Mouse (Mus musculus) heart, postnatal 36 days (tissue): ENCODE data around the gene Agmat. TPM values are rescaled to one million over a fixed set of nuclear protein-coding genes. Genes with fewer than 3 reads are reported as not detected.
"Not testable (repeated sequence)": the region's sequence is repeated elsewhere in the genome, so short reads cannot be mapped to it uniquely, and the experiment has no call there.

ENCODE experiments used
- DNase-seq, 2 experiments: peaks; one replicate each; pipeline ENCODE4 v3.0.0; 2021 to 2022
- intact Hi-C: fragments of 180-260 bp; cut with DNase I; formaldehyde crosslinking; loops from one replicate; pipeline ENCODE4 v1.15.1; 2025
- total RNA-seq, 2 experiments: library from RNA; stranded (reverse); gene quantifications; 2 replicates each; pipeline ENCODE4 v1.2.3; 2021

Agmat gene
- total RNA-seq, 2 experiments from 2014 or later: 0.19 TPM; not detected in 1

GRCm38 (mm10) chr4:141769501-141770160 lies 23.2 kb downstream of the Agmat start:
- no peak for DNase-seq

GRCm38 (mm10) chr4:141771823-141772222 lies 25.4 kb downstream of the Agmat start:
- intact Hi-C loops: no loop called here
- DNase-seq: no peak

More at GRCm38 (mm10) chr4:141769501-141770160, 23.2 kb downstream of the Agmat start:
- intact Hi-C loops: loop anchor here (5.0 kb wide), 1 partner anchor 47 kb away; the partner anchor contains the start of gene Ddi2

- DNase-seq, intact Hi-C loops: not testable (repeated sequence)
Measured at GRCm38 (mm10) chr4:141773019-141773418, 26.5 kb downstream of the Agmat start.

GRCm38 (mm10) chr4:141779828-141780227 lies 33.4 kb downstream of the Agmat start:
- intact Hi-C loops: no loop called here
- no peak for DNase-seq

GRCm38 (mm10) chr4:141781201-141781985 lies 34.9 kb downstream of the Agmat start:
- DNase-seq: no peak
- intact Hi-C loops: no loop called here

- no peak for DNase-seq
- intact Hi-C loops: loop anchor here (5.0 kb wide), 1 partner anchor 63 kb away; the partner anchor contains the start of gene Ddi2
Measured at GRCm38 (mm10) chr4:141784835-141785234, 38.4 kb downstream of the Agmat start.

GRCm38 (mm10) chr4:141786141-141786540 lies 39.7 kb downstream of the Agmat start:
- intact Hi-C loops: loop anchor here (5.0 kb wide), 1 partner anchor 64 kb away; the partner anchor contains the start of gene Ddi2
- DNase-seq: no peak

- intact Hi-C loops: loop anchor here (5.0 kb wide), 1 partner anchor 65 kb away; the partner anchor contains the start of gene Ddi2
- DNase-seq: no peak
Measured at GRCm38 (mm10) chr4:141787046-141787445, 40.6 kb downstream of the Agmat start.

- DNase-seq: no peak
- intact Hi-C loops: loop anchor here (5.0 kb wide), 1 partner anchor 65 kb away; the partner anchor contains the start of gene Ddi2
Measured at GRCm38 (mm10) chr4:141787462-141787861, 41.0 kb downstream of the Agmat start.

- intact Hi-C loops: loop anchor here (2.0 to 10.0 kb wide), 4 partner anchors 67 to 645 kb away; partner anchors contain the start of genes Ddi2, Fbxo42 and Tmem82
- DNase-seq: no peak
Measured at GRCm38 (mm10) chr4:141789564-141790218, 43.2 kb downstream of the Agmat start.

- peak; percentile 93 to 95 for DNase-seq
- intact Hi-C loops: loop anchor here (2.0 to 10.0 kb wide), 3 partner anchors 128 to 646 kb away; partner anchors contain the start of genes Fbxo42 and Tmem82
Measured at GRCm38 (mm10) chr4:141790524-141790990, 44.1 kb downstream of the Agmat start, which contains the start of gene Dnajc16. TSS of gene Dnajc16 (minus strand) at chr4:141790931.

- intact Hi-C loops: loop anchor here (2.0 to 10.0 kb wide), 3 partner anchors 129 to 647 kb away; partner anchors contain the start of genes Fbxo42 and Tmem82
- DNase-seq: no peak
Measured at GRCm38 (mm10) chr4:141791486-141791885, 45.0 kb downstream of the Agmat start.

- DNase-seq: no peak
- intact Hi-C loops: loop anchor here (2.0 to 10.0 kb wide), 3 partner anchors 129 to 647 kb away; partner anchors contain the start of genes Fbxo42 and Tmem82
Measured at GRCm38 (mm10) chr4:141791951-141792350, 45.5 kb downstream of the Agmat start.

- intact Hi-C loops: loop anchor here (5.0 to 10.0 kb wide), 2 partner anchors 175 to 648 kb away; partner anchors contain the start of genes Fbxo42 and Tmem82
- no peak for DNase-seq
Measured at GRCm38 (mm10) chr4:141792554-141793281, 46.2 kb downstream of the Agmat start.

- DNase-seq: peak; percentile 99 to 100
- intact Hi-C loops: loop anchor here (5.0 to 10.0 kb wide), 2 partner anchors 176 to 649 kb away; partner anchors contain the start of genes Fbxo42 and Tmem82
Measured at GRCm38 (mm10) chr4:141793282-141794151, 47.0 kb downstream of the Agmat start, which contains the start of gene Casp9. TSS of gene Casp9 (plus strand) at chr4:141793612.

GRCm38 (mm10) chr4:141794152-141794535 lies 47.7 kb downstream of the Agmat start:
- intact Hi-C loops: loop anchor here (5.0 to 10.0 kb wide), 2 partner anchors 177 to 649 kb away; partner anchors contain the start of genes Fbxo42 and Tmem82
- DNase-seq: no peak

GRCm38 (mm10) chr4:141796356-141796755 lies 49.9 kb downstream of the Agmat start:
- DNase-seq: no peak
- intact Hi-C loops: loop anchor here (10.0 kb wide), 1 partner anchor 652 kb away; the partner anchor contains the start of gene Fbxo42

- intact Hi-C loops: loop anchor here (10.0 kb wide), 1 partner anchor 652 kb away; the partner anchor contains the start of gene Fbxo42
- DNase-seq: no peak
Measured at GRCm38 (mm10) chr4:141796954-141797353, 50.5 kb downstream of the Agmat start.
